Mouse (Mus musculus): Measurements from ENCODE around the gene Irs4. TPM values are rescaled to one million over a fixed set of nuclear protein-coding genes. Genes with fewer than 3 reads are reported as not detected.

Irs4 gene
- polyA plus RNA-seq (2015; fragmentation: Nextera tagmentation; extraction: Ambion mirVana): not detected in 2 replicates

GRCm38 (mm10) chrX:141724937-141725918, at the start of gene Irs4:
Gene Irs4, minus strand, starts transcription at chrX:141725263.
- H3K4me1 ChIP-seq (replicated peaks): no peaks in the 10 kb centered on the region
- no peak within 1 kb of the TSS for H3K27ac ChIP-seq (replicated peaks)
- no peaks in the 10 kb centered on the region for H3K9me3 ChIP-seq (replicated peaks)
- no peak for ATAC-seq (ENCODE audit: insufficient read depth)
- H3K27me3 ChIP-seq: peaks cover 61% of the 10 kb centered on the region
- H3K36me3 ChIP-seq (replicated peaks): no peaks in the 10 kb centered on the region
- no peak within 1 kb of the TSS for H3K9ac ChIP-seq
- peak within 1 kb of the TSS; percentile 15; the same call in 1 of the 2 replicates for H3K4me2 ChIP-seq
- no peak within 1 kb of the TSS for H3K4me3 ChIP-seq (replicated peaks)
- 16% methylated on average over 51 of the region's 51 CpGs for WGBS (ENCODE audit: insufficient replicate concordance)

- no peak overlapping the region for H3K4me2 ChIP-seq
- ATAC-seq (ENCODE audit: insufficient read depth): no peak
- no peaks in the 10 kb centered on the region for H3K4me1 ChIP-seq (replicated peaks)
- WGBS (ENCODE audit: insufficient replicate concordance): 39% methylated on average over 2 of the region's 2 CpGs
- no peaks in the 10 kb centered on the region for H3K27me3 ChIP-seq
- no peaks in the 10 kb centered on the region for H3K9me3 ChIP-seq (replicated peaks)
- no peak overlapping the region for H3K9ac ChIP-seq
- no peaks in the 10 kb centered on the region for H3K36me3 ChIP-seq (replicated peaks)
- H3K27ac ChIP-seq (replicated peaks): no peak overlapping the region
- H3K4me3 ChIP-seq (replicated peaks): no peak overlapping the region
These were observed 25.3 kb upstream of the Irs4 start for GRCm38 (mm10) chrX:141750360-141750759.

- Histone ChIP-seq H3K4me3 (replicated peaks) (no peak overlapping the region), H3K4me1 (replicated peaks) (no peaks in the 10 kb centered on the region), H3K27ac (replicated peaks) (no peak overlapping the region), H3K9ac (no peak overlapping the region), H3K9me3 (replicated peaks) (no peaks in the 10 kb centered on the region), H3K4me2 (no peak overlapping the region), H3K27me3 (peaks cover 17% of the 10 kb centered on the region), H3K36me3 (replicated peaks) (no peaks in the 10 kb centered on the region)
- 60% methylated on average over 5 of the region's 5 CpGs for WGBS (ENCODE audit: insufficient replicate concordance)
- ATAC-seq (ENCODE audit: insufficient read depth): no peak
These were observed 4.5 kb upstream of the Irs4 start for GRCm38 (mm10) chrX:141729570-141729969.

GRCm38 (mm10) chrX:141724391-141724891, 622 bp downstream of the Irs4 start:
- H3K27ac ChIP-seq (replicated peaks): no peak overlapping the region
- WGBS (ENCODE audit: insufficient replicate concordance): 22% methylated on average over 52 of the region's 52 CpGs
- no peak overlapping the region for H3K9ac ChIP-seq
- H3K27me3 ChIP-seq: peaks cover 65% of the 10 kb centered on the region
- H3K4me2 ChIP-seq: peak overlapping the region; percentile 5; the same call in 1 of the 2 replicates
- no peak for ATAC-seq (ENCODE audit: insufficient read depth)
- H3K4me3 ChIP-seq (replicated peaks): no peak overlapping the region
- no peaks in the 10 kb centered on the region for H3K9me3 ChIP-seq (replicated peaks)
- no peaks in the 10 kb centered on the region for H3K36me3 ChIP-seq (replicated peaks)
- no peaks in the 10 kb centered on the region for H3K4me1 ChIP-seq (replicated peaks)

GRCm38 (mm10) chrX:141723936-141724335, 1.1 kb downstream of the Irs4 start:
- Histone ChIP-seq H3K4me1 (replicated peaks) (no peaks in the 10 kb centered on the region), H3K9ac (no peak overlapping the region), H3K36me3 (replicated peaks) (no peaks in the 10 kb centered on the region), H3K4me3 (replicated peaks) (no peak overlapping the region), H3K27me3 (peaks cover 65% of the 10 kb centered on the region), H3K4me2 (no peak overlapping the region), H3K9me3 (replicated peaks) (no peaks in the 10 kb centered on the region), H3K27ac (replicated peaks) (no peak overlapping the region)
- no peak for ATAC-seq (ENCODE audit: insufficient read depth)
- WGBS (ENCODE audit: insufficient replicate concordance): 22% methylated on average over 16 of the region's 16 CpGs

GRCm38 (mm10) chrX:141721725-141722124, 3.3 kb downstream of the Irs4 start:
- 13% methylated on average over 33 of the region's 33 CpGs for WGBS (ENCODE audit: insufficient replicate concordance)
- 0 out of 2 replicates have a peak overlapping the region, but pooled peaks have one; percentile 15 for H3K4me3 ChIP-seq (replicated peaks)
- peaks cover 65% of the 10 kb centered on the region for H3K27me3 ChIP-seq
- H3K9ac ChIP-seq: no peak overlapping the region
- H3K27ac ChIP-seq (replicated peaks): no peak overlapping the region
- no peaks in the 10 kb centered on the region for H3K36me3 ChIP-seq (replicated peaks)
- H3K4me2 ChIP-seq: peak overlapping the region; percentile 35
- ATAC-seq (ENCODE audit: insufficient read depth): no peak
- no peaks in the 10 kb centered on the region for H3K4me1 ChIP-seq (replicated peaks)
- H3K9me3 ChIP-seq (replicated peaks): no peaks in the 10 kb centered on the region

Other genes starting within 250 kb of the Irs4 start
- gene Col4a5, start 249.9 kb downstream of the Irs4 start, polyA plus RNA-seq (2015; fragmentation: Nextera tagmentation; extraction: Ambion mirVana): 0.59 and 0.66 TPM in 2 replicates
- gene Gm15294, start 150.0 kb upstream of the Irs4 start, polyA plus RNA-seq (2015; fragmentation: Nextera tagmentation; extraction: Ambion mirVana): not detected in 2 replicates

Measured in liver, embryonic 15.5 days (tissue).